Mouse (Mus musculus) liver, embryonic 14.5 days (tissue): ENCODE measurements around the gene Nhlrc4. TPM values are rescaled to one million over a fixed set of nuclear protein-coding genes. Genes with fewer than 3 reads are reported as not detected.

Experiments used
- ATAC-seq: fragments of 200-750 bp; cut with Nextera tagmentation; 2 replicates; pipeline ENCODE4 v1.8.0; 2017; ENCODE audit warnings: moderate number of reproducible peaks, mild to moderate bottlenecking, moderate library complexity; ENCODE audit not compliant: insufficient read depth
- DNase-seq, 3 experiments: peaks; one replicate each; pipeline ENCODE4 v3.0.0-alpha.2; 2012 to 2013; ENCODE audit warnings: low read depth in 3 of 3, low spot score in 3 of 3
- H3K27ac ChIP-seq: fragments of 300-500 bp; sonication (generic); 2 replicates; pipeline ENCODE4 v1.5.1; 2014; ENCODE audit warnings: moderate library complexity, mild to moderate bottlenecking, control low read depth, inconsistent platforms
- H3K27me3 ChIP-seq: fragments of 300-500 bp; sonication (generic); 2 replicates; pipeline ENCODE4 v1.6.1; 2014; ENCODE audit warnings: mild to moderate bottlenecking, low read length, moderate library complexity; ENCODE audit not compliant: control insufficient read depth, insufficient read depth
- H3K36me3 ChIP-seq: fragments of 300-500 bp; sonication (generic); replicated peaks from 2 replicates; pipeline ENCODE4 v1.6.1; 2014; ENCODE audit warnings: low read depth; ENCODE audit not compliant: control insufficient read depth, insufficient read depth
- H3K4me1 ChIP-seq, 2 experiments: fragments of 200-500 bp in 1 of 2; fragments of 300-500 bp in 1 of 2; sonication (generic) in 1 of 2; replicated peaks; 2 replicates each; pipeline ENCODE4 v1.6.1; 2012 to 2014; ENCODE audit warnings: antibody characterized with exemption in 1 of 2, inconsistent platforms in 1 of 2, low read length in 1 of 2; ENCODE audit not compliant: control insufficient read depth in 2 of 2, insufficient read depth in 2 of 2
- H3K4me2 ChIP-seq: fragments of 300-500 bp; sonication (generic); 2 replicates; pipeline ENCODE4 v1.6.1; 2014; ENCODE audit warnings: low read depth, mild to moderate bottlenecking, control low read depth, moderate library complexity
- H3K4me3 ChIP-seq, 2 experiments: fragments of 200-500 bp in 1 of 2; fragments of 300-500 bp in 1 of 2; sonication (generic) in 1 of 2; 2 replicates each; pipeline ENCODE4 v1.5.1; 2012 to 2014; ENCODE audit warnings: low read depth in 2 of 2, low read length in 2 of 2, mild to moderate bottlenecking in 2 of 2, control low read depth in 1 of 2, inconsistent platforms in 1 of 2, moderate library complexity in 1 of 2; ENCODE audit not compliant: insufficient read depth in 1 of 2
- H3K9ac ChIP-seq: fragments of 300-500 bp; sonication (generic); replicated peaks from 2 replicates; pipeline ENCODE4 v1.6.1; 2014; ENCODE audit warnings: mild to moderate bottlenecking, control low read depth, moderate library complexity
- H3K9me3 ChIP-seq: fragments of 300-500 bp; sonication (generic); 2 replicates; pipeline ENCODE4 v1.6.1; 2016; ENCODE audit warnings: low read length, mixed read lengths; ENCODE audit not compliant: control insufficient read depth
- CTCF ChIP-seq: IDR thresholded peaks from 2 replicates; pipeline ENCODE4 v1.5.1; 2016; ENCODE audit warnings: antibody characterized with exemption, low read depth, control low read depth
- EP300 ChIP-seq: IDR thresholded peaks from 2 replicates; pipeline ENCODE4 v1.6.1; 2016; ENCODE audit warnings: antibody characterized with exemption, low read depth
- WGBS: fragments of 180-500 bp; shearing (Covaris S2); extraction: QIAGEN DNeasy Blood & Tissue Kit; methylation state at CpG from one replicate; pipeline ENCODE4 v1.1.7; 2014; ENCODE audit not compliant: insufficient replicate concordance; 5-methylcytosine and 5-hydroxymethylcytosine counted together
- polyA plus RNA-seq, 2 experiments: library from polyadenylated mRNA; depleted of rRNA in 1 of 2; stranded (reverse) in 1 of 2; unstranded in 1 of 2; fragments of >200 nt; fragmentation: Nextera tagmentation in 1 of 2; extraction: Ambion mirVana in 1 of 2; gene quantifications; 2 replicates each; pipeline versions ENCODE4 v1.2.1 to v1.2.3; 2012 to 2014

The Nhlrc4 gene
- polyA plus RNA-seq, 2 experiments, result 1.9 to 8.9 TPM

DNA sequence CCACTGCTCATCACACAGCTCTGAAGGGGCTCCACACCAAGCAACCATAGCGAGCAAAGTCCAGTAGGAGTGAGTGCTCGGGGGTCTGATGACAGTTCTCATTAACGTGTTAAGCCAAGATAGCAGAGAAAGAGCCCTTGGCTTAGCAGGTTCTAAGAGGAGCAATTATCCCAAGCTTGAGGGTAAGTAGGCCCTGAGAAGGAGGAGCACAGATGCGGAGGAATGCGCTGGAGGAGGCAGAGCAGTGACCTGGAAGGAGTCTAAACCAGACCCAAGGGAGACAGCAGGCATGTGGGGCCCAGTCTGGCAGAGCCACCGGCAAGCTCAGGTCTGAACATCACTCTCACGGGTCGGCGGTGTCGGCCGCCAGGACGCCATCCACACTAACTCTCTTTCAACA lies 48.9 kb downstream of the Nhlrc4 start:
- Histone ChIP-seq H3K9me3 (no peaks in the 10 kb centered on the region), H3K4me3 (no peak overlapping the region), H3K4me2 (no peak overlapping the region), H3K27me3 (no peaks in the 10 kb centered on the region), H3K27ac (no peak overlapping the region), H3K9ac (no peak overlapping the region), H3K36me3 (no peaks in the 10 kb centered on the region), H3K4me1 (no peaks in the 10 kb centered on the region)
- DNase-seq (no peak), ATAC-seq (no peak)
- no peak for TF ChIP-seq CTCF
- TF ChIP-seq EP300, result no peak
- 75% methylated on average over 12 of the region's 12 CpGs for WGBS

DNA sequence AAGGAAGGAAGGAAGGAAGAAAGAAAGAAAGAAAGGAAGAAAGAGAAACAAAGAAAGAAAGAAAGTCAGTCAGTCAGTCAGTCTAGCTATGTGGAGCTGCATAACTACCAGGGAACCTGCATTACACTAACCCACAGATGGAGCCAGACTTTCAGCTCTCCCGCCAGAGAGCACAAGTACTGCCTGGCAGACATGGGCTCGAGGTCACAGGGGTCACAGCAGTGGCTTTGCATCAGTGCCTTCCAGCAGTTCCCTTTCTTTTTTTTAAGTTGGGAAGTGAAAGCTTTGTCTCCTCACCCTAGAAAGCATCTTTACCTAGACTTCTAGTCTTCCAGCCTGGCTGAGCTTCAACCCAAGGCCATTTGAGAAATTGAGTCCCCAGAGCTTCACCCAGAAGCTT lies 49.3 kb downstream of the Nhlrc4 start:
- no peak for ATAC-seq
- H3K9ac ChIP-seq, result no peak overlapping the region
- H3K9me3 ChIP-seq, result no peaks in the 10 kb centered on the region
- H3K27me3 ChIP-seq, result no peaks in the 10 kb centered on the region
- WGBS, result 41% methylated on average over 2 of the region's 2 CpGs
- TF ChIP-seq EP300 (no peak), CTCF (0 out of 2 replicates have a peak, but pooled peaks have one; percentile 6)
- H3K4me1 ChIP-seq, result no peaks in the 10 kb centered on the region
- H3K36me3 ChIP-seq, result no peaks in the 10 kb centered on the region
- no peak for DNase-seq
- no peak overlapping the region for H3K27ac ChIP-seq
- H3K4me3 ChIP-seq, result no peak overlapping the region
- no peak overlapping the region for H3K4me2 ChIP-seq

- Histone ChIP-seq H3K4me1 (no peaks in the 10 kb centered on the region), H3K4me3 (no peak overlapping the region), H3K9me3 (no peaks in the 10 kb centered on the region), H3K36me3 (no peaks in the 10 kb centered on the region), H3K9ac (no peak overlapping the region), H3K27ac (no peak overlapping the region), H3K4me2 (no peak overlapping the region), H3K27me3 (no peaks in the 10 kb centered on the region)
- TF ChIP-seq CTCF (peak; percentile 99), EP300 (no peak)
- 25% methylated on average over 2 of the region's 2 CpGs for WGBS
- ATAC-seq (peak; percentile 58), DNase-seq (peak in 2 of 3 experiments; percentile 46 to 53)
Observed at GRCm38 (mm10) chr17:25893975-25894617, 50.7 kb downstream of the Nhlrc4 start.

Other genes starting within 250 kb of the Nhlrc4 start
Only the 30 nearest of the 32 such genes appear.
- 9.5 and 11.1 TPM in 2 replicates for gene Rpusd1, start 217.3 kb downstream of the Nhlrc4 start, polyA plus RNA-seq (2012; rRNA removed)
- gene Rpusd1, start 217.3 kb downstream of the Nhlrc4 start, polyA plus RNA-seq (2014; fragmentation: Nextera tagmentation; extraction: Ambion mirVana), result 5.9 and 6.1 TPM in 2 replicates
- gene Mslnl, start 208.9 kb downstream of the Nhlrc4 start, polyA plus RNA-seq (2012; rRNA removed), result not detected in 2 replicates
- not detected in 2 replicates for gene Mslnl, start 208.9 kb downstream of the Nhlrc4 start, polyA plus RNA-seq (2014; fragmentation: Nextera tagmentation; extraction: Ambion mirVana)
- 0.66 and 0.69 TPM in 2 replicates for gene Msln, start 190.6 kb downstream of the Nhlrc4 start, polyA plus RNA-seq (2012; rRNA removed)
- gene Msln, start 190.6 kb downstream of the Nhlrc4 start, polyA plus RNA-seq (2014; fragmentation: Nextera tagmentation; extraction: Ambion mirVana), result 0.91 and 1.0 TPM in 2 replicates
- 7.5 and 10.2 TPM in 2 replicates for gene Narfl, start 171.2 kb downstream of the Nhlrc4 start, polyA plus RNA-seq (2012; rRNA removed)
- gene Narfl, start 171.2 kb downstream of the Nhlrc4 start, polyA plus RNA-seq (2014; fragmentation: Nextera tagmentation; extraction: Ambion mirVana), result 12.9 and 14.0 TPM in 2 replicates
- gene Haghl, start 159.3 kb downstream of the Nhlrc4 start, polyA plus RNA-seq (2012; rRNA removed), result 6.1 and 7.6 TPM in 2 replicates
- gene Haghl, start 159.3 kb downstream of the Nhlrc4 start, polyA plus RNA-seq (2014; fragmentation: Nextera tagmentation; extraction: Ambion mirVana), result 5.8 and 6.1 TPM in 2 replicates
- gene Ccdc78, start 158.4 kb downstream of the Nhlrc4 start, polyA plus RNA-seq (2012; rRNA removed), result 0.02 and 0.03 TPM in 2 replicates
- not detected in 2 replicates for gene Ccdc78, start 158.4 kb downstream of the Nhlrc4 start, polyA plus RNA-seq (2014; fragmentation: Nextera tagmentation; extraction: Ambion mirVana)
- 37.7 and 46.6 TPM in 2 replicates for gene Fam173a, start 152.1 kb downstream of the Nhlrc4 start, polyA plus RNA-seq (2012; rRNA removed)
- gene Fam173a, start 152.1 kb downstream of the Nhlrc4 start, polyA plus RNA-seq (2014; fragmentation: Nextera tagmentation; extraction: Ambion mirVana), result 57.2 and 57.7 TPM in 2 replicates
- gene AC134908.4, start 149.3 kb downstream of the Nhlrc4 start, polyA plus RNA-seq (2012; rRNA removed), result not detected in 2 replicates
- gene AC134908.4, start 149.3 kb downstream of the Nhlrc4 start, polyA plus RNA-seq (2014; fragmentation: Nextera tagmentation; extraction: Ambion mirVana), result not detected in 2 replicates
- 20.3 and 27.3 TPM in 2 replicates for gene Metrn, start 147.8 kb downstream of the Nhlrc4 start, polyA plus RNA-seq (2012; rRNA removed)
- 4.1 TPM in 2 replicates for gene Metrn, start 147.8 kb downstream of the Nhlrc4 start, polyA plus RNA-seq (2014; fragmentation: Nextera tagmentation; extraction: Ambion mirVana)
- gene Fbxl16, start 135.9 kb downstream of the Nhlrc4 start, polyA plus RNA-seq (2012; rRNA removed), result 0.04 and 0.22 TPM in 2 replicates
- not detected in 2 replicates for gene Fbxl16, start 135.9 kb downstream of the Nhlrc4 start, polyA plus RNA-seq (2014; fragmentation: Nextera tagmentation; extraction: Ambion mirVana)
- gene Wdr24, start 121.3 kb downstream of the Nhlrc4 start, polyA plus RNA-seq (2012; rRNA removed), result 14.1 and 14.3 TPM in 2 replicates
- gene Wdr24, start 121.3 kb downstream of the Nhlrc4 start, polyA plus RNA-seq (2014; fragmentation: Nextera tagmentation; extraction: Ambion mirVana), result 9.2 and 11.4 TPM in 2 replicates
- gene Jmjd8, start 116.1 kb downstream of the Nhlrc4 start, polyA plus RNA-seq (2012; rRNA removed), result 17.3 and 17.9 TPM in 2 replicates
- 13.7 and 16.2 TPM in 2 replicates for gene Jmjd8, start 116.1 kb downstream of the Nhlrc4 start, polyA plus RNA-seq (2014; fragmentation: Nextera tagmentation; extraction: Ambion mirVana)
- gene Stub1, start 111.6 kb downstream of the Nhlrc4 start, polyA plus RNA-seq (2012; rRNA removed), result 70.2 and 85.1 TPM in 2 replicates
- 96.7 and 100 TPM in 2 replicates for gene Stub1, start 111.6 kb downstream of the Nhlrc4 start, polyA plus RNA-seq (2014; fragmentation: Nextera tagmentation; extraction: Ambion mirVana)
- 1.5 and 2.0 TPM in 2 replicates for gene Rhbdl1, start 107.7 kb downstream of the Nhlrc4 start, polyA plus RNA-seq (2012; rRNA removed)
- 0.35 and 0.58 TPM in 2 replicates for gene Rhbdl1, start 107.7 kb downstream of the Nhlrc4 start, polyA plus RNA-seq (2014; fragmentation: Nextera tagmentation; extraction: Ambion mirVana)
- gene Gm20683, start 103.2 kb downstream of the Nhlrc4 start, polyA plus RNA-seq (2012; rRNA removed), result 3.3 and 6.9 TPM in 2 replicates
- 0.43 TPM in 1 of 2 replicates, not detected in the other for gene Gm20683, start 103.2 kb downstream of the Nhlrc4 start, polyA plus RNA-seq (2014; fragmentation: Nextera tagmentation; extraction: Ambion mirVana)
- gene Rhot2, start 100.1 kb downstream of the Nhlrc4 start, polyA plus RNA-seq (2012; rRNA removed), result 33.3 and 34.7 TPM in 2 replicates
- gene Rhot2, start 100.1 kb downstream of the Nhlrc4 start, polyA plus RNA-seq (2014; fragmentation: Nextera tagmentation; extraction: Ambion mirVana), result 4.2 and 5.3 TPM in 2 replicates
- gene Wdr90, start 83.5 kb downstream of the Nhlrc4 start, polyA plus RNA-seq (2012; rRNA removed), result 18.1 and 19.6 TPM in 2 replicates
- gene Wdr90, start 83.5 kb downstream of the Nhlrc4 start, polyA plus RNA-seq (2014; fragmentation: Nextera tagmentation; extraction: Ambion mirVana), result 7.5 and 11.1 TPM in 2 replicates
- 22.1 and 23.1 TPM in 2 replicates for gene Mcrip2, start 76.2 kb downstream of the Nhlrc4 start, polyA plus RNA-seq (2012; rRNA removed)
- gene Mcrip2, start 76.2 kb downstream of the Nhlrc4 start, polyA plus RNA-seq (2014; fragmentation: Nextera tagmentation; extraction: Ambion mirVana), result 44.0 and 44.9 TPM in 2 replicates
- 45.3 and 47.6 TPM in 2 replicates for gene Mettl26, start 69.9 kb downstream of the Nhlrc4 start, polyA plus RNA-seq (2012; rRNA removed)
- gene Mettl26, start 69.9 kb downstream of the Nhlrc4 start, polyA plus RNA-seq (2014; fragmentation: Nextera tagmentation; extraction: Ambion mirVana), result 46.5 and 50.3 TPM in 2 replicates
- gene Wfikkn1, start 64.1 kb downstream of the Nhlrc4 start, polyA plus RNA-seq (2012; rRNA removed), result 0.54 and 0.71 TPM in 2 replicates
- 0.52 and 0.67 TPM in 2 replicates for gene Wfikkn1, start 64.1 kb downstream of the Nhlrc4 start, polyA plus RNA-seq (2014; fragmentation: Nextera tagmentation; extraction: Ambion mirVana)
- gene Rab40c, start 25.2 kb downstream of the Nhlrc4 start, polyA plus RNA-seq (2012; rRNA removed), result 6.4 and 7.8 TPM in 2 replicates
- gene Rab40c, start 25.2 kb downstream of the Nhlrc4 start, polyA plus RNA-seq (2014; fragmentation: Nextera tagmentation; extraction: Ambion mirVana), result 3.4 and 3.8 TPM in 2 replicates
- gene Pigq, start within 50 bp of the Nhlrc4 start, polyA plus RNA-seq (2012; rRNA removed), result 270 and 414 TPM in 2 replicates
- 170 and 186 TPM in 2 replicates for gene Pigq, start within 50 bp of the Nhlrc4 start, polyA plus RNA-seq (2014; fragmentation: Nextera tagmentation; extraction: Ambion mirVana)
- 0.16 and 0.24 TPM in 2 replicates for gene A930017K11Rik, start 7.6 kb upstream of the Nhlrc4 start, polyA plus RNA-seq (2012; rRNA removed)
- gene A930017K11Rik, start 7.6 kb upstream of the Nhlrc4 start, polyA plus RNA-seq (2014; fragmentation: Nextera tagmentation; extraction: Ambion mirVana), result 0.13 and 0.37 TPM in 2 replicates
- gene Capn15, start 40.8 kb upstream of the Nhlrc4 start, polyA plus RNA-seq (2012; rRNA removed), result 7.7 and 9.0 TPM in 2 replicates
- gene Capn15, start 40.8 kb upstream of the Nhlrc4 start, polyA plus RNA-seq (2014; fragmentation: Nextera tagmentation; extraction: Ambion mirVana), result 8.3 and 11.8 TPM in 2 replicates
- 2.1 and 2.3 TPM in 2 replicates for gene Rab11fip3, start 124.6 kb upstream of the Nhlrc4 start, polyA plus RNA-seq (2012; rRNA removed)
- gene Rab11fip3, start 124.6 kb upstream of the Nhlrc4 start, polyA plus RNA-seq (2014; fragmentation: Nextera tagmentation; extraction: Ambion mirVana), result 1.4 and 1.8 TPM in 2 replicates
- gene Decr2, start 145.4 kb upstream of the Nhlrc4 start, polyA plus RNA-seq (2012; rRNA removed), result 6.2 and 6.8 TPM in 2 replicates
- 5.5 and 6.5 TPM in 2 replicates for gene Decr2, start 145.4 kb upstream of the Nhlrc4 start, polyA plus RNA-seq (2014; fragmentation: Nextera tagmentation; extraction: Ambion mirVana)
- 46.2 and 52.2 TPM in 2 replicates for gene Nme4, start 150.6 kb upstream of the Nhlrc4 start, polyA plus RNA-seq (2012; rRNA removed)
- 45.1 and 46.7 TPM in 2 replicates for gene Nme4, start 150.6 kb upstream of the Nhlrc4 start, polyA plus RNA-seq (2014; fragmentation: Nextera tagmentation; extraction: Ambion mirVana)
- gene Tmem8, start 168.3 kb upstream of the Nhlrc4 start, polyA plus RNA-seq (2012; rRNA removed), result 2.8 and 3.6 TPM in 2 replicates
- gene Tmem8, start 168.3 kb upstream of the Nhlrc4 start, polyA plus RNA-seq (2014; fragmentation: Nextera tagmentation; extraction: Ambion mirVana), result 0.88 and 1.1 TPM in 2 replicates
- 47.8 and 58.0 TPM in 2 replicates for gene Mrpl28, start 178.5 kb upstream of the Nhlrc4 start, polyA plus RNA-seq (2012; rRNA removed)
- 121 and 129 TPM in 2 replicates for gene Mrpl28, start 178.5 kb upstream of the Nhlrc4 start, polyA plus RNA-seq (2014; fragmentation: Nextera tagmentation; extraction: Ambion mirVana)
- 6.5 and 8.7 TPM in 2 replicates for gene Axin1, start 193.7 kb upstream of the Nhlrc4 start, polyA plus RNA-seq (2012; rRNA removed)
- 3.8 and 6.0 TPM in 2 replicates for gene Axin1, start 193.7 kb upstream of the Nhlrc4 start, polyA plus RNA-seq (2014; fragmentation: Nextera tagmentation; extraction: Ambion mirVana)